Mouse (Mus musculus) heart, embryonic 16.5 days (tissue): ENCODE results near the gene 2410015M20Rik. TPM values are rescaled to one million over a fixed set of nuclear protein-coding genes. Genes with fewer than 3 reads are reported as not detected.
A peak's percentile ranks its signal among the peaks of the same experiment; 100 is the strongest.
"Not testable (repeated sequence)": the region's sequence is repeated elsewhere in the genome, so short reads cannot be mapped to it uniquely, and the experiment has no call there.

Source experiments
- ATAC-seq: fragments of 200-750 bp; cut with Nextera tagmentation; replicated peaks from 2 replicates; pipeline ENCODE4 v1.8.0; 2017; ENCODE audit warnings: moderate number of reproducible peaks; ENCODE audit not compliant: insufficient read depth, low FRiP score; ENCODE audit errors: extremely low read depth
- H3K27ac ChIP-seq: fragments of 300-500 bp; sonication (generic); 2 replicates; pipeline ENCODE4 v1.5.1; 2014; ENCODE audit warnings: mild to moderate bottlenecking, low read length, control low read depth, moderate library complexity
- H3K27me3 ChIP-seq: fragments of 300-500 bp; sonication (generic); 2 replicates; pipeline ENCODE4 v1.6.1; 2014; ENCODE audit warnings: low read length, mixed read lengths; ENCODE audit not compliant: control insufficient read depth, insufficient read depth
- H3K36me3 ChIP-seq: fragments of 300-500 bp; sonication (generic); 2 replicates; pipeline ENCODE4 v1.6.1; 2014; ENCODE audit not compliant: control insufficient read depth, insufficient read depth
- H3K4me1 ChIP-seq: fragments of 300-500 bp; sonication (generic); 2 replicates; pipeline ENCODE4 v1.6.1; 2014; ENCODE audit warnings: low read length, mixed read lengths; ENCODE audit not compliant: control insufficient read depth, insufficient read depth
- H3K4me2 ChIP-seq: fragments of 300-500 bp; sonication (generic); 2 replicates; pipeline ENCODE4 v1.6.1; 2014; ENCODE audit warnings: low read depth, mild to moderate bottlenecking, control low read depth, low read length
- H3K4me3 ChIP-seq: fragments of 300-500 bp; sonication (generic); 2 replicates; pipeline ENCODE4 v1.5.1; 2014; ENCODE audit warnings: mild to moderate bottlenecking, control low read depth, low read length
- H3K9ac ChIP-seq: fragments of 300-500 bp; sonication (generic); 2 replicates; pipeline ENCODE4 v1.6.1; 2014; ENCODE audit warnings: low read length, control low read depth
- H3K9me3 ChIP-seq: fragments of 300-500 bp; sonication (generic); replicated peaks from 2 replicates; pipeline ENCODE4 v1.6.1; 2016; ENCODE audit warnings: low read length; ENCODE audit not compliant: control insufficient read depth
- WGBS: fragments of 180-500 bp; shearing (Covaris S2); extraction: QIAGEN DNeasy Blood & Tissue Kit; methylation state at CpG from one replicate; pipeline ENCODE4 v1.1.7; 2014; 5-methylcytosine and 5-hydroxymethylcytosine counted together
- polyA plus RNA-seq: library from polyadenylated mRNA; unstranded; fragments of >200 nt; fragmentation: Nextera tagmentation; extraction: Ambion mirVana; gene quantifications from 2 replicates; pipeline ENCODE4 v1.2.1, GENCODE M21; 2015

2410015M20Rik gene
- polyA plus RNA-seq, 1 experiment from 2014 or later, result 329 TPM

DNA sequence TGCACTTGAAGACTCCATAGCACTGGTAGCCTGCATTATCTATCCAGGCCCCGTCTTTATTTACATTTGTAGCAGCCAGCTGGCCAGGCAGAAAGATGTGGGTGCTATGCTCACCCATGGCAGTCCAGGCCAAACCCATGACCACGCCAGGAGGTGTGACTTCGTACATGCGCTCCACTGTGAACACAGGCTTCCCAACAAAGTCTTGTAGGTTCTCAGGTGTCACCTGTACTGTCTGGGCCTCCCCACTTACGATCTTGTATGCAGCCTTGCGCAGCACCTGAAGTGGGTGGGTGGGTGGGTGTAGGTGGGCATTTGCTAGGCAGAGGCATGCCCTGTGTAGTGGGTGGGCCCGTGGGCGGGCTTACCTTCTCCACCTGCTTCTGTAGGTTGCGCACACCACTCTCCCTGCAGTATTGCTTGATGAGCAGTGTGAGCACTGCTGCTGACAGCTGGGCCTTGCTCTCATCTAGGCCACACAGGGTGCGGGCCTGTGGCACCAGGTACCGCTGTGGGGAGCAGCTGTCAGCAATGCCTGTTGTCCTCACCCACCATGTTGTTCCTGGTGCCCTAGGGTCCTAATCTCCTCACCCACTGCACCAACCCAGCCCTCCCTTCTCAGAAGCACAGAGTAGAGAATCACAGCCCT is 5.7 kb upstream of the 2410015M20Rik start:
- Histone ChIP-seq H3K4me3 (no peak overlapping the region), H3K36me3 (peaks cover 48% of the 10 kb centered on the region), H3K9ac (no peak overlapping the region; the same call in 1 of the 2 replicates), H3K4me1 (peaks cover 22% of the 10 kb centered on the region), H3K27me3 (no peaks in the 10 kb centered on the region), H3K27ac (no peak overlapping the region), H3K4me2 (no peak overlapping the region), H3K9me3 (no peaks in the 10 kb centered on the region)
- 80% methylated on average over 11 of the region's 11 CpGs for WGBS
- ATAC-seq, result no peak

DNA sequence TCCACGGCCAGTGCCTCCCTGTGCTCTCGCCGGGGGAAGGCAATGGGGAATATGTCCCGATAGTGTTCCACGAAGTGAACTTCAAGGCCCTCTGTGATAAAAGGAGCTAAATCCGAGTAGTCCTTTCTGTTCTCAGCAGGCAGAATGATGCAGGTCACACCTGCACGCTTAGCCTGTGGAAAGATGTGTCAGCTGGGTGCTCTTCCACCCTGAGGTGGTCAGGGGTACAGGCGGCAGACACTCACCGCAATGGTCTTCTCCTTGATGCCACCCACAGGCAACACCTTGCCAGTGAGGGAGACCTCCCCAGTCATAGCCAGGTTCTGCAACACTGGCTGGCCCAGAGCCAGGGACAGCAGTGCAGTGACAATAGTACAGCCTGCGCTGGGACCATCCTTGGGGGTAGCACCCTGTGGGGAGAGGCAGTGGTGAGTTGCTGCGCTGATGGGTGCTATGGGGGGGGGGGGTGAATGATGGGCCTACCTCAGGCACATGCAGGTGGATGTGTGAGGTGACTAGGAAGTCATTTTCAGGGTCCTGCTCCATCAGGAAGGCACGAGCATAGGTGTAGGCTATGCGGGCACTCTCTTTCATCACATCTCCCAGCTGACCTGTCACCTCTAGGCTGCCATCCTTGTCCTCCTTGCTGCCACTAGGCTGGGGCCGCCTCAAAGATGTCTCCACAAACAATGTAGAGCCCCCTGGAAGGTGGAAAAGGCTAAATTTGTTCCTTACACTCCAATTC is 5.0 kb upstream of the 2410015M20Rik start:
- peaks cover 42% of the 10 kb centered on the region for H3K36me3 ChIP-seq
- no peaks in the 10 kb centered on the region for H3K27me3 ChIP-seq
- 25% methylated on average over 14 of the region's 14 CpGs for WGBS
- ATAC-seq, result no peak
- H3K9ac ChIP-seq, result peak overlapping the region; percentile 88
- H3K4me2 ChIP-seq, result peak overlapping the region; percentile 83
- H3K4me1 ChIP-seq, result peaks cover 24% of the 10 kb centered on the region
- no peaks in the 10 kb centered on the region for H3K9me3 ChIP-seq
- H3K4me3 ChIP-seq, result peak overlapping the region; percentile 80
- H3K27ac ChIP-seq, result peak overlapping the region; percentile 11; the same call in 1 of the 2 replicates

DNA sequence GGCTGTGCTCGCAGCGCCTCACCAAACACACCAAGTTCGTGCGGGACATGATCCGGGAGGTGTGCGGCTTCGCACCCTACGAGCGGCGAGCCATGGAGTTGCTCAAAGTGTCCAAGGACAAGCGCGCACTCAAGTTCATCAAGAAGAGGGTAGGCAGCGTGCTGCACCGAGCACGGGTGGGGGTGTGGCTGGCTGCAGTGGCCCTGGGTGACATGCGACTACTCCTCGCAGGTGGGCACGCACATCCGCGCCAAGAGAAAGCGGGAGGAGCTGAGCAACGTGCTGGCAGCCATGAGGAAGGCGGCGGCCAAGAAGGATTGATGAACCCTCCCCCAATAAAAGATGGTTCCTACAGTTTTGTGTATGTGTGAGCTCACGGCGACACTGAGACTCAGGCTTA is 4.3 kb upstream of the 2410015M20Rik start:
- not testable (repeated sequence) for H3K9me3 ChIP-seq, ATAC-seq, H3K27me3 ChIP-seq
- Histone ChIP-seq H3K4me1 (peaks cover 24% of the 10 kb centered on the region), H3K4me2 (peak overlapping the region; percentile 83), H3K9ac (peak overlapping the region; percentile 88), H3K4me3 (peak overlapping the region; percentile 80), H3K36me3 (peaks cover 35% of the 10 kb centered on the region), H3K27ac (peak overlapping the region; percentile 88)
- WGBS, result under 1% methylated on average over 26 of the region's 26 CpGs

DNA sequence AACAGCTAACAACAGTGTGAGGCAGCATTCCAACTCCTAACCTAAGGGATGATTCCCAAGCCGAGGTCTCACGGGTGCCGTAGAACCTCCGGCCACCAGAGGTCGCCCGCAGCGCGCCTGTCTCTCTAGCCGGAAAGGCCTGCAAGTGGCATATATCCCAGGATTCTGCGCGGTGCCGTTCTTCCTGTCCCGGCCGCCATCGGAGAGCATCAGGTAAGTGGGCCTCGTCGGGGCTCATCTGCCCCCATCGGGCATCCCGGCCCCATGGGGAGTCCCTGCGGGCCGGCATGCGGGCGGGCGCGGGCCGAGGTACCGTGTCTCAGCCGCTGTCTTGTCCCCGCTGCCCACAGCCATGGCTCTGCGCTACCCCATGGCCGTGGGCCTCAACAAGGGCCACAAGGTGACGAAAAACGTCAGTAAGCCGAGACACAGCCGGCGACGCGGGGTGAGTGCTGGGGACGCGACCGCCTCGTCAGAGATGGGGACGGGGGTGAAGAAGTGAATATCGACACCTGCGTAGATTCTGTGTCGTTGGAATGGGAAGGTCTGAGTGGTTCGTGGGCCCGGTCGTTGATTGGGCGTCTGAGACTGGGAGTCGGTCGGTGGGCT is 3.8 kb upstream of the 2410015M20Rik start, which contains the start of gene Rpl36:
TSS of gene Rpl36 (plus strand) at position 181 of the 609 bp plus-strand sequence.
- H3K4me3 ChIP-seq, result peak within 1 kb of the TSS; percentile 80
- H3K36me3 ChIP-seq, result peaks cover 30% of the 10 kb centered on the region
- no peaks in the 10 kb centered on the region for H3K27me3 ChIP-seq
- no peaks in the 10 kb centered on the region for H3K9me3 ChIP-seq
- under 1% methylated on average over 52 of the region's 52 CpGs for WGBS
- peak; percentile 46; the same call in 1 of the 2 replicates for ATAC-seq
- peak within 1 kb of the TSS; percentile 88 for H3K9ac ChIP-seq
- peak within 1 kb of the TSS; percentile 88 for H3K27ac ChIP-seq
- peak within 1 kb of the TSS; percentile 83 for H3K4me2 ChIP-seq
- peaks cover 29% of the 10 kb centered on the region for H3K4me1 ChIP-seq

DNA sequence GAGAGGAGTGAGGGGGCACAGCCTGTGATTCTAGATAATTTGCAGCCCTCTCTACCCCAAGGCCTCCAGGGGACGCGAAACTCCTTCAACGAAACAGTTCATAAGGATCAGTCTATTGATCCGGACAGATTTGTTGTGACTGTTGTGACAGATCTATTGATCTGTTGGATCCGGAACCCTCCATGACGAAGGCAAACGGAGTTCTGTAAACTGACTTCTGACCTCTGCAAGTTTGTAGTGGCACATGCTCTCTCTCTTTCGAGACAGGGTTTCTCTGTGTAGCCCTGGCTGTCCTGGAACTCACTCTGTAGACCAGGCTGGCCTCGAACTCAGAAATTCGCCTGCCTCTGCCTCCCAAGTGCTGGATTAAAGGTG is 3.0 kb upstream of the 2410015M20Rik start:
- H3K4me2 ChIP-seq, H3K9ac ChIP-seq, H3K27ac ChIP-seq, H3K27me3 ChIP-seq, H3K9me3 ChIP-seq, H3K4me3 ChIP-seq, ATAC-seq: not testable (repeated sequence)
- Histone ChIP-seq H3K36me3 (peaks cover 22% of the 10 kb centered on the region), H3K4me1 (peaks cover 33% of the 10 kb centered on the region)
- 75% methylated on average over 10 of the region's 10 CpGs for WGBS

DNA sequence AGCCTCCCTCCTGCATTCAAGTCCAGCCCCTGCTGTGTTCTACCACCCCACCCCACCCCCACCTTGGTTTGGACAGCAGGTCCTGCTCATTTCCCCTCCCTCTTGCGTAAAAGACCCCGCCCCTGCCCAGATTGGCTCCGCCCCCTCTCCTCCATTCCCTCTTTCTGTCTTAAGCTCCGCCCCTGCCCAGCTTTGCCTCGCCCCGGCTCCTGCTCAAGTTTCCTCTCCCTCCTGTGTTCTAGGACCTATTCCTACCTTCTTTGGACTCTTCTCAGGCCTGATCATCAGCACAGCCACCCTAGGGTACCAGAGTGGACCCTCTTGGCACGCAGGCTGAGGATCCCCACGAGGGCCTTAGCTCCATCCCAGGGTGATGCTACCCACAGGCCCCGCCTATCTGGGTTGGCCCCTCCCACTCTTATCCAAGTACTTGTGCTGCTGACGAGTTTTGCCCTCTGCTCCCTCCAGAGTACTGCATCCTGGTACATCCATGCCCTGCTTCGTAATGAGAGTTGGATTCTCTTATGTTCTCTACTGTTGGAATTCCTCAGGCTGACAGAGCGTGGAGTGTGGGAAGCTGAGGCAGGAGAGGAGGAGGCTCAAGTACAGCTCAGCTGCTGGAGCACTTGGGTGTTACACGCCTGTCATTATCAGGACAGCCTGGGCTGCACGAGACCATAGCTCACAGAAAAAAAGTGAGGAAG is 2.4 kb upstream of the 2410015M20Rik start:
- Histone ChIP-seq H3K4me2 (no peak overlapping the region), H3K27me3 (no peaks in the 10 kb centered on the region), H3K36me3 (peaks cover 20% of the 10 kb centered on the region), H3K27ac (no peak overlapping the region), H3K4me1 (peaks cover 33% of the 10 kb centered on the region), H3K9ac (no peak overlapping the region), H3K4me3 (no peak overlapping the region), H3K9me3 (no peaks in the 10 kb centered on the region)
- no peak for ATAC-seq
- 20% methylated on average over 14 of the region's 14 CpGs for WGBS

DNA sequence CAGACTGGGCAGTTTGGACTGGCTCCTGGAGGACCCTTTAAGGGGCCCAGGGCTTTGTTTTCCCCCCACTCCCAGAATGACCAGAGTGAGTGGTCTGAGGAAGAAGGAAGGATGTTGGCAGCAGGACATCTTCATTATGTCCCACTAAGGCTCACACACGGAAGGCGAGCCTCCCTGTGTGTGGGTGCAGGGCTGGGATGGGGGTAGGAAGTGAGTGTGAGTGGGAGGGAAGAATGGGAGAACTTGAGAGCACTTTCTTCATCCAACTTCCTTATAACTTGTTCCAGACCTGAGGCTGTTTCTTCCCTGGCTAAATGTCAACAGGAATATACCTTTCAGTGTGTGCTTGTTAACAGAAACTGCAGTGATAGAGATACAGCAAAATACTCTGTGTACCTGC is 1.8 kb upstream of the 2410015M20Rik start:
- Histone ChIP-seq H3K4me2 (no peak overlapping the region), H3K36me3 (peaks cover 27% of the 10 kb centered on the region), H3K27ac (no peak overlapping the region), H3K4me3 (no peak overlapping the region), H3K9me3 (no peaks in the 10 kb centered on the region), H3K4me1 (peaks cover 33% of the 10 kb centered on the region), H3K9ac (no peak overlapping the region), H3K27me3 (no peaks in the 10 kb centered on the region)
- ATAC-seq, result no peak
- 61% methylated on average over 2 of the region's 2 CpGs for WGBS

DNA sequence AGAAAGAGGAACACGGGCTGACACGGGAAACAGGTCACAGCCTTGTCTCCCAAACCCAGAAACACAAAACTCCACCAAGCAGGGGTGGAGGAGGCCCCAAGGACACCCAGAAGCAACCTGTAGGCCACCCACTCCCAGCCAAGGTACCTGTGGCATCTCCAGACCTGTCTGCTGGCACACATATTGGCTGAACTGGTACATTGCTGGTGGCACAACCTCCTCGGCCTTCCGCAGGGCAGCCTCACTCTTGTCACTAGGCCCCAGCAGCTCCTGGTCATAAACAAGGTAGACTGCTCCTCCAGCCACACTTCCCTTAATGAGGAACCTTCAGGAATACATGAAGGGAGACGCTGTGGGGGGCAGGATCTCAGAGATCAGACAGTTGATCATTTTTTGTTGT is 872 bp downstream of the 2410015M20Rik start:
- WGBS, result 40% methylated on average over 5 of the region's 5 CpGs
- peak overlapping the region; percentile 84 for H3K4me3 ChIP-seq
- peak overlapping the region; percentile 88 for H3K27ac ChIP-seq
- no peaks in the 10 kb centered on the region for H3K27me3 ChIP-seq
- H3K4me2 ChIP-seq, result peak overlapping the region; percentile 88
- no peak for ATAC-seq
- peaks cover 19% of the 10 kb centered on the region for H3K4me1 ChIP-seq
- peak overlapping the region; percentile 84 for H3K9ac ChIP-seq
- H3K36me3 ChIP-seq, result peaks cover 34% of the 10 kb centered on the region
- no peaks in the 10 kb centered on the region for H3K9me3 ChIP-seq
